Mouse (Mus musculus): Measurements from ENCODE around the gene Slc16a8. TPM values are rescaled to one million over a fixed set of nuclear protein-coding genes. Genes with fewer than 3 reads are reported as not detected.
"Not testable (repeated sequence)": the region's sequence is repeated elsewhere in the genome, so short reads cannot be mapped to it uniquely, and the experiment has no call there.

Gene Slc16a8
- polyA plus RNA-seq, 1 experiment from 2014 or later, result 0.33 TPM

DNA sequence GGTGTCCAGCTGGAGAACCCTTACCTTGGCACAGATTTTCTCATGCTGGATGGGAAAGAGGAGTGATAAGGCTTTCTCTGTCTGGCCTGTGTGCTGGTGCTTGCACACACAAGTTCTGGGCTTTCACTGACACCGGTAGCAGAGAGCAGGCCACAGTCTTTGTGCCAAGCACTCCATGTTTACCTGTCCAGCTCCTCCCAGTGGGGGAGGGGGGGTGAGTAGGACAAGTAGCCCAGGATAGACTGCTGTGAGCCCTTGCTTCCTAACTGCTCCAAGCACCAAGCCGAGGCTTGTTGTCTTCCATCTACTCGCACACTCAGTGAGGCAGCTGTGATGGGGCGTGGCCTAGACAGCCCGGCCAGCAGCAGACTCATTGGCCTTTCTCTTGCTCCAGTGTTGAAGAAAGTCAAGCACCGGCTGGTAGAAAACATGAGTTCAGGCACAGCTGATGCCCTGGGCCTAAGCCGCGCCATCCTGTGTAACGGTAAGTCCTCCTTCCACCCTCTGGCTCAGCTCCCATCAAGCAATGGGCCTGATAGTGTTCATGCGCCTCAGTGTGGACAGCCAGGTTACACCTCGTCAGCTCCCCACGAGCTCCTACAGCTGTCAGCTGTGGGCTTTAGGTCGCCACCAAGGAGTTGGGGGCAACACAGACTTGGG is 11.9 kb downstream of the Slc16a8 start:
- peak; percentile 13; the same call in 1 of the 2 replicates for ATAC-seq (ENCODE audit: low FRiP score, low read depth)
- no peak overlapping the region for H3K9ac ChIP-seq
- peaks cover 76% of the 10 kb centered on the region for H3K36me3 ChIP-seq
- WGBS, result 72% methylated on average over 13 of the region's 13 CpGs
- H3K4me1 ChIP-seq, result peaks cover 11% of the 10 kb centered on the region
- H3K9me3 ChIP-seq, result no peaks in the 10 kb centered on the region
- peak overlapping the region; percentile 11; the same call in 1 of the 2 replicates for H3K27ac ChIP-seq
- no peak overlapping the region for H3K4me3 ChIP-seq
- no peaks in the 10 kb centered on the region for H3K27me3 ChIP-seq
- no peak overlapping the region; the same call in 1 of the 2 replicates for H3K4me2 ChIP-seq (replicated peaks)

DNA sequence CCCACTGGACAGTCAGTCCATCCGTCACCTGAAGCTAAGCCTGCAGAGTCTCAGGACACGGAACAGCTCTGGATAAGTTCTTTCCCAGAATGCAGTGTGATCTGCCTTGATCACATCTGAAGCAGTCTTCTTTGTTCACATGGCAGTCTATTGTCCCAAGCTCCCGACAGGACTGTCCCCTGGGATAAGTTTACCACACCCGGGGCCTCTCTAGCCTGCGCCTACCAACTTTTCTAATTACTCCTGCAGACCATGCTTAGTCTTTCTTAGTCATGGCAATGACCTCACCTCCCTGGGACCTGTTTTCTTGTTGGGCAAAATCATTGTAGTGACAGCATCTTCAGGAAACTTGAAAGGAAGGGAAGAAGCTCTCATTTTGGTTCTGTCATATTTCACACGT is 16.5 kb downstream of the Slc16a8 start:
- no peak overlapping the region for H3K9ac ChIP-seq
- peaks cover 80% of the 10 kb centered on the region for H3K36me3 ChIP-seq
- no peaks in the 10 kb centered on the region for H3K27me3 ChIP-seq
- no peak overlapping the region for H3K4me3 ChIP-seq
- H3K4me1 ChIP-seq, result no peaks in the 10 kb centered on the region
- H3K27ac ChIP-seq, result no peak overlapping the region
- H3K4me2 ChIP-seq (replicated peaks), result no peak overlapping the region
- no peak for ATAC-seq (ENCODE audit: low FRiP score, low read depth)
- WGBS, result 88% methylated on average over 6 of the region's 6 CpGs
- no peaks in the 10 kb centered on the region for H3K9me3 ChIP-seq

DNA sequence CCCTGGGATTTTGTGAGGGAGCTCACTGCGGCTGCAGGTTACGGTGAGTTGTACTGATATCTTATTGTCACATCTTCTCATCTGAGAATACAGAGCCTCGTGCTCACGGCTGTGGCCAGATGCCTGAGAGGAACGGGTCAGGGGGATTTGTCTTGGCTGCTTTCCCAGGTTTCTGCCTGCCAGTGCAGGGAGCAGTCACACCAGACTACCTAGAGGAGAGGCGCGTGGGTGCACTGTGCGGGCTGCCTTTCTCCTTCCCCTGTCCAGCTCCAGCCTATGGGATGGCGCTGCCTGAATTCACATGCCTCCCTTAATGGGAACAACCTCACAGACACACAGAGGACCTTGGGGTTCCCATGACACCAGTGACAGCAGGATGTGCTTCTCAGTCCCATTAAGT is 19.3 kb downstream of the Slc16a8 start:
- WGBS, result 80% methylated on average over 9 of the region's 9 CpGs
- no peak for ATAC-seq (ENCODE audit: low FRiP score, low read depth)
- Histone ChIP-seq H3K36me3 (peaks cover 78% of the 10 kb centered on the region), H3K27ac (no peak overlapping the region), H3K27me3 (no peaks in the 10 kb centered on the region), H3K9me3 (no peaks in the 10 kb centered on the region), H3K9ac (no peak overlapping the region), H3K4me2 (replicated peaks) (no peak overlapping the region), H3K4me3 (no peak overlapping the region), H3K4me1 (peaks cover 3% of the 10 kb centered on the region; the same call in 1 of the 2 replicates)

DNA sequence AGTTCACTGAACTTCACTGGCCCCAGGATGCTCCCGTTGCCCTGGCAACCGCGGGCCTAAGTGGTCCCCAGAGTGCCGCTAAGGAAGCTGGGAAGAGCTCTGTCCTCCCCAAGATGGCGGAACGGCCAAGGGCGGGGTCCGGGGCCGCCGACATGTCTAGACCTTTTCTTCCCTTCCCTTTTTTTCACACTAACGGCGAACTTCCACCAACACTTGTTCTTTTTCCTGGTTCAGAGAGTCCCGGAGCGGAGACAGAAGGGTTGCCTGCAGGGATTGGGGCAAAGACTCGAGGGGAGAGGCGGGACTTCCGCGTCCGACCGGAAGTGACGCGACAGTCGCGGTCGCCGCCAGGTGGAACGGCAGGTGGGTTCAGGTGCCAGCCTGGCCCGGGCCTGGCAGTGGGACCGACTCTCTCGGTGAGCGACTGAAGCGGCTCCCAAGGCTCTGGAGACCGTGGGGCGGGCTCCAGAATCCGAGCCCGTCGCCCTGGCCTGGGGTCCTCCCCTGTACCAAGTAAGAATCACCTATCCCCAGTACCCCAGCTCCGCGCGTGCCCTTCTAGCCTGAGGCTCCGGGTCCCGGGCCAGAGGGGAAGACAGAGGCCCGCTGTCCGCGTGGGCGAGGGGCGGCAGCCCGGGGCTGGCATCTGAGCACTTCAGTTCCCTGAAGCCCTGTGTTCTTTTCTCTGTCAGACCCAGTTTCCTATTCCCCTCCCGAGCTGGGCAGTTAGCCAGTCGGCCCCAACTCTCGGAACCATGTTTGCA is 25.3 kb downstream of the Slc16a8 start, which contains the start of the genes Pick1 and Gm49486:
Pick1 (plus strand) TSS at position 116 of the 764 bp plus-strand sequence.
Gm49486 (plus strand) TSS at position 334 of the 764 bp plus-strand sequence.
- peaks cover 20% of the 10 kb centered on the region for H3K36me3 ChIP-seq
- 1% methylated on average over 51 of the region's 51 CpGs for WGBS
- no peaks in the 10 kb centered on the region for H3K27me3 ChIP-seq
- H3K4me1 ChIP-seq, result peaks cover 20% of the 10 kb centered on the region
- peak within 1 kb of the TSS; percentile 89 for H3K4me3 ChIP-seq
- H3K4me2 ChIP-seq (replicated peaks), result peak within 1 kb of the TSS; percentile 90
- H3K9me3 ChIP-seq, result no peaks in the 10 kb centered on the region
- ATAC-seq (ENCODE audit: low FRiP score, low read depth), result peak; percentile 92
- peak within 1 kb of the TSS; percentile 89 for H3K9ac ChIP-seq
- peak within 1 kb of the TSS; percentile 93 for H3K27ac ChIP-seq

DNA sequence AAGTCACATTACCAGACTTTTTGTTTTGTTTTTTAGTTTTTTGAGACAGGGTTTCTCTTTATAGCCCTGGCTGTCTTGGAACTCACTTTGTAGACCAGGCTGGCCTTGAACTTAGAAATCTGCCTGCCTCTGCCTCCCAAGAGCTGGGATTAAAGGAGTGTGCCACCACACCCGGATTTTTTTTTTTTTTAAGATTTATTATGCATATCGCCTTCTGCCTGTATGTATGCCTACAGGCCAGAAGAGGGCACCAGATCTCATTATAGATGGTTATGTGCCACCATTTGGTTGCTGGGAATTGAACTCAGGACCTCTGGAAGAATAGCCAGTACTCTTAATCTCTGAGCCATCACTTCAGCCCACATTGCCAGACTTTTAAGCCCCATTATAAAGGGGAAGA is 28.8 kb downstream of the Slc16a8 start:
- not testable (repeated sequence) for H3K4me3 ChIP-seq; ATAC-seq (ENCODE audit: low FRiP score, low read depth); H3K4me2 ChIP-seq (replicated peaks); H3K9me3 ChIP-seq; H3K9ac ChIP-seq; H3K27me3 ChIP-seq; H3K36me3 ChIP-seq; H3K27ac ChIP-seq
- H3K4me1 ChIP-seq, result peaks cover 20% of the 10 kb centered on the region
- WGBS, result 69% methylated on average over 2 of the region's 2 CpGs

DNA sequence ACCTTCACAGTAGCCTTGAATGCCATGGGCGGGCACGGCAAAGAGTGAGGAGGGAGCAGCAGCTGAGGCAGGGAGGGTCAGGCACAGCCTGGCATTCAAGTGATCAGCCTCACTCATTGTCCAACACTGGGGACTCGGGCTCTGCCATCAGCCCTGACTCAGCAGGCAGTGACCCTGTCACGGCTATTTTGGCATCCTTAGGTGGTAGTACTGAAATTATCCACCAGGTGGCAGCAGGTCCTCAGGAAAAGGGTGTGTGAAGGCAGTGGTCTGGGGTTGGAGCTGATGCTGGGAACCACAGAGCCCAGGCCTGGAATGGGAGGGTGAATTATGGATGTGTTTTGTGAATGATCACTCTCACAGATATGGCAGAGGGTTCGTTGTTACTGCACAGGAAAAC is 29.9 kb downstream of the Slc16a8 start:
- Histone ChIP-seq H3K4me3 (no peak overlapping the region), H3K4me2 (replicated peaks) (no peak overlapping the region), H3K27ac (no peak overlapping the region), H3K27me3 (0 out of 2 replicates have a peak, but pooled peaks cover 5% of the 10 kb centered on the region), H3K9ac (no peak overlapping the region), H3K4me1 (peaks cover 11% of the 10 kb centered on the region), H3K9me3 (no peaks in the 10 kb centered on the region), H3K36me3 (no peaks in the 10 kb centered on the region)
- ATAC-seq (ENCODE audit: low FRiP score, low read depth), result peak; percentile 30; the same call in 1 of the 2 replicates
- 11% methylated on average over 5 of the region's 5 CpGs for WGBS

DNA sequence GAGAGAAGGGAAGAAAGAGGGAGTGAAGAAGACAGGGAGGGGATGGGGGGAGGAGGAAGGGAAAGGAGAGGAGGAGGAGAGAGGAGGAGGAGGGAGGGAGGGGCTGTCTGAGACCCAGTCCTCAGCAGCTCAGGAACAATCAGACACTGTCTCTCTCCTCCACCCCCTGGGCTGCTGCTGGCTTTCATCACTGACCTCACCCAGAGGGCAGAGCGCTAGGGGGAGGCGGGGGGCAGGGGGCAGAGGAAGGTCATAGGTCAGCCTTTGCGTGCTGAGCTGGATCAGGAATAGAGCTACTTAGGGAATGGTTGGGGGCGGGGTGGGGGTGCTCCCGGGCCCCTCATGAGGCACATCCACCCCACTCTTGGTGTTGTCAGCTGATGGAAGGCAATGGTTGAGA is 30.9 kb downstream of the Slc16a8 start:
- no peak overlapping the region for H3K9ac ChIP-seq
- no peak for ATAC-seq (ENCODE audit: low FRiP score, low read depth)

DNA sequence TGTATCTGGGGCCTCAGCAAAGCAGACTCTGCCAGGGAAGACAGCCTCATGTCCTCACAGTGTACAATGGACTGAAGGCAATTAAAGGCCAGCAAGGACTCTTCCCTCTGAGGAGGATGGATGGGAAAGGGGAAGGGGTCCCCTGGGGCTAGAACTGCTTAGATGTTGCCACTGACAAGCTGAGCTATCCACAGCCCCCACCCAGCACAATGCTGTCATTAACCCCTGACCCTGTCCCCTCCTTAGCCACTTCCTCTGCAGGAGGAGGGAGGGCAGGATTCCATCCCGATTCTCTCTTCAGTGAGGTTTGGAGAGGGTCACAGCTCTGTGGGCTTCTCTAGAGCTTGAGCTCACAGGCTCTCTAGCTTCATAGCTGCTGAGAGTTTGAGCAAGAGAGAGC is 35.0 kb downstream of the Slc16a8 start:
- no peak overlapping the region for H3K4me3 ChIP-seq
- H3K4me2 ChIP-seq (replicated peaks), result no peak overlapping the region
- no peak for ATAC-seq (ENCODE audit: low FRiP score, low read depth)
- no peak overlapping the region for H3K9ac ChIP-seq
- H3K27me3 ChIP-seq, result 0 out of 2 replicates have a peak, but pooled peaks cover 5% of the 10 kb centered on the region
- WGBS, result 0% methylated on average over 1 of the region's 1 CpGs
- H3K9me3 ChIP-seq, result no peaks in the 10 kb centered on the region
- H3K27ac ChIP-seq, result no peak overlapping the region
- H3K36me3 ChIP-seq, result no peaks in the 10 kb centered on the region
- 0 out of 2 replicates have a peak, but pooled peaks cover 2% of the 10 kb centered on the region for H3K4me1 ChIP-seq

More for the DNA sequence above, 30.9 kb downstream of the Slc16a8 start:
- Histone ChIP-seq H3K9me3 (no peaks in the 10 kb centered on the region), H3K27me3 (0 out of 2 replicates have a peak, but pooled peaks cover 5% of the 10 kb centered on the region), H3K4me2 (replicated peaks) (no peak overlapping the region), H3K27ac (no peak overlapping the region), H3K4me1 (peaks cover 8% of the 10 kb centered on the region), H3K36me3 (no peaks in the 10 kb centered on the region), H3K4me3 (no peak overlapping the region)
- 13% methylated on average over 5 of the region's 5 CpGs for WGBS

DNA sequence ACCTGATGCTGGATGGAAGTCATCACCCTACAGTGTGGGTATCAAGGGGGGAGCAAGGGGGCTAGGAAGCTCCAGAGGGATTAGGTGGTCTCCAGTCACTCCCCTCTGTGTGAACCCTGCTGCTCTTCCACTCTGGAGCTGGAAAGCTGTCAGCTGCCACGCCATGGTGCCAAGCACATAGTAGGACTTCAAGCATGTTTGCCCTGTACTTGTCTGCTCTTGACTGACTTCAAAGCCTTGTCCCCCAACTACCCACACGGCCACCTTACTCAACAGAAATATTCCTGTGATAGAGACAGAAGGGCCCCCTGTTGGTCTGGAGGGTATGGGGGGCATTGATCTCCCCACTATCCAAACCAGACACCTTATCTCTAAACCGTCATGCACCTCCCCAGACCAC is 38.4 kb downstream of the Slc16a8 start:
- Histone ChIP-seq H3K9me3 (no peaks in the 10 kb centered on the region), H3K9ac (no peak overlapping the region), H3K27me3 (no peaks in the 10 kb centered on the region), H3K4me3 (no peak overlapping the region), H3K4me2 (replicated peaks) (no peak overlapping the region), H3K36me3 (no peaks in the 10 kb centered on the region), H3K4me1 (no peaks in the 10 kb centered on the region), H3K27ac (no peak overlapping the region)
- ATAC-seq (ENCODE audit: low FRiP score, low read depth), result no peak
- WGBS, result 67% methylated on average over 3 of the region's 3 CpGs

DNA sequence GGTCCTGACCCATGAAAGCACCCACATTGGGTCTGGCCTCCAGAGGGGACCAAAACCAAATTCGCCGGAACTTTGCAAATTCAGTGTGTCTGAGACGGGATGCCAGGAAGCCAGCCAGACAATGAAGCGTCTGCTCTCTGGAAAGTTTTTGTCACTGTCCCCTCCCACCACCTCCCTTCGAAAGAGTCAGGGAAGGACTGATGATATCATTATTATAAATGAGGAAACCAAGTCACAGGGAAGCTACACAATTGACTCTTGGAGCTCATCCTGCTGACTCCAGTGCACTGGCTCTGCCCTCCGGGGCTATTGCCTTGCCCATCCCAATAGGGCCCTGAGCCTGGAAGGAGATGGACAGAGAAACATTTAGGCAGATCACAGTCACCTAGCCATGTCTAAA is 41.0 kb downstream of the Slc16a8 start:
- Histone ChIP-seq H3K27me3 (no peaks in the 10 kb centered on the region), H3K4me1 (no peaks in the 10 kb centered on the region), H3K4me3 (no peak overlapping the region), H3K36me3 (no peaks in the 10 kb centered on the region), H3K27ac (no peak overlapping the region), H3K9me3 (no peaks in the 10 kb centered on the region), H3K4me2 (replicated peaks) (no peak overlapping the region), H3K9ac (no peak overlapping the region)
- WGBS, result 79% methylated on average over 6 of the region's 6 CpGs
- ATAC-seq (ENCODE audit: low FRiP score, low read depth), result no peak

DNA sequence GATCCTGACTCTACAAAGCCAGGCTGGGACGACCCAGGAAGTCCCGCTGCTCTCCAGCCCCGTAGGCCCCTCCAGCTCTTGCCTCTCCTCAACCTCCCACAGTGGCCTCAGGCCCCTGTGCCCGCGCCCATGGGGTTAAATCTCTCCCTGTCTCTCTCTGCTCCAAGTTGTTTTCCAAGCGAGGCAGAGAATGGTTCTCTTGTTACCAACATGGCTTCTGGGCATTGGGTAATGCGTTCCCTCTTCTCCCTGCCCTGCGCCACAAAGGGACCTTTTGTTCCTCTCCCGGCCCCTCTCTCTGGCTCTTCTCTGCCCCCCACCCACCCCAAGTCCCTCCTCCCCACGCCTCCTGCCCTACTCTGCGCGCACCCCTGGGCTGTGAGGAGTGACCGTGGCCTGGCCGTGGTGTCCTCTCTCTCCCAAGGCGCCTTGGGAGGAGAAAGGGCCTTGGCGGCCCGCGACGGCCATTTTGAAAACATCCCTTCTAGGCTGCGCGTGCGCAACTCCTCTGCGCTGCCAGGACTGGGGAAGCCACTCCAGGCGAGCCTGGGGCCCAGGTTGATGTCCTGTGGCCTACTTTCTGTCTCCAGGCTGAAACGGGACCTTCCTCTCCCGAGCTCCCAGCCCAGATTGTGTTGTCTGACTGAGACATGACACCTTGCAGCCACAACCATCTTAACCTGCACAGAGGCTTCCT is 41.7 kb downstream of the Slc16a8 start:
- Histone ChIP-seq H3K9me3 (no peaks in the 10 kb centered on the region), H3K4me1 (no peaks in the 10 kb centered on the region), H3K9ac (no peak overlapping the region), H3K27me3 (no peaks in the 10 kb centered on the region), H3K4me2 (replicated peaks) (no peak overlapping the region), H3K4me3 (no peak overlapping the region), H3K27ac (no peak overlapping the region), H3K36me3 (no peaks in the 10 kb centered on the region)
- ATAC-seq (ENCODE audit: low FRiP score, low read depth), result no peak
- WGBS, result 85% methylated on average over 26 of the region's 26 CpGs

DNA sequence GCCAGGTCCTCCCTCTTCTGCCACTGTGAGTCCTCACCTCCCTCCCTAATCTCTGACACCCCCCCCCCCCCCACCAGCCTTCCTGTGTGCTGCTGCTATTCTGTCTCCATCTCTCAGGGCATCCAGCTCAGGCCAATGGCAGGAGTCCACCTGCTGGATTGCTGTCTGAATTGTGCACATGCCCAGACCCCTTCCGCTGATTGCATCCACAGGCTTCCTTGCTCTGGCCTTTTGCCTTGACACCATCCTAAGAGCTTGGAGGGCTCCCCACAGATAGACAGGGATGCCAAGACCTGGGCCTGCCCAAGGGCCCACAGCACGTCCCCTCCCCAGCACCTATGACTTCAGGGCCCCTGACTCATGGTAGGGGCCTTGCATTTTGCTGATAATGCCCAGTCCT is 44.2 kb downstream of the Slc16a8 start:
- Histone ChIP-seq H3K36me3 (no peaks in the 10 kb centered on the region), H3K27me3 (no peaks in the 10 kb centered on the region), H3K27ac (no peak overlapping the region), H3K9ac (no peak overlapping the region), H3K4me3 (no peak overlapping the region), H3K4me2 (replicated peaks) (no peak overlapping the region), H3K9me3 (no peaks in the 10 kb centered on the region), H3K4me1 (no peaks in the 10 kb centered on the region)
- no peak for ATAC-seq (ENCODE audit: low FRiP score, low read depth)
- WGBS, result 77% methylated on average over 2 of the region's 2 CpGs

Data from limb, embryonic 13.5 days (tissue).